Mouse (Mus musculus): ENCODE measurements at regions not wholly inside any gene's neighbourhood (a gene's known extent, or its start where the extent isn't known, plus 50 kb on each side); places are given as distances from the start of the nearest gene placed in this dataset.

- in situ Hi-C loops (cut with MboI; ENCODE audit: low sequenced_read_pairs) = no loop called here
These were observed 1084.6 kb downstream of the Car8 start for GRCm38 (mm10) chr4:7154256-7154655.

DNA sequence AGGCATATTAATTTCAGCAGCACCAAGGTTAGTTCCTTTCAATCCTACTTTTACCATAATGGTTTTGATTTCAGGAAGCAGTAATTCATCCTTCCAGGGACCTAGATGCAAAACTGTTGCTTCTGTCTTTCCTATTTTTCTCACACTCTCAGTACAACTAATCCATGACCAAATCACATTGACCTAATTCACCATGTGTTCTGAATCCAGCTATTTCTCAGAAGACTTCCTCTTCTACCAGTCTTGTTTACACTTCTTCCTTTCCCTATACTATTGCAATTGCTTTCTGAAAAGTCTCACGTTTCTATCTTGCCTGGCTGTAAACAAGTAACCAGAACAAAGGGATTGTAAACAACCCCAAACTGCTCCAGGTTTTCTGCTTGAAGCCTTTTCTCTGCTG, 1085.0 kb downstream of the Car8 start:
- in situ Hi-C loops (cut with MboI; ENCODE audit: low sequenced_read_pairs) = no loop called here

DNA sequence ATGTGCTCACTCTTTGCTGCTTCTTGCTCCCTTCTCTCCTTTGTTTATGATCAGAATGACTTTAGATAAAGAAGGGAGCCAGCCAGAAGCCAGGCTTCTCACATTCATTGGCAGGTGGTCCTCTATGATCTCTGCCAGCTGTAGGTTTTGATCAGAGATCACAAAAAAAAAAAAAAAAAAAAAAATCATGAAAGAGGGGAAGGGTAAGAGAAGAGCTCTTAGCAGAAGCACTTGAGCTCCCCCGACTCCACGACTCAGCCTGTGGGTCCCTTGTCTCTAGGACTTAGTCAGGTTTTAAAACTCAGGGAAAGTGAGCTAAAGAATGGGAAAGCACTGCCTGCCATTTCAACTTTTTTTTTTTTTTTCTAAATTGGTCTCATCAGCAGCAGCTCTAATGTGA, 1093.1 kb downstream of the Car8 start:
- in situ Hi-C loops (cut with MboI; ENCODE audit: low sequenced_read_pairs) = no loop called here

DNA sequence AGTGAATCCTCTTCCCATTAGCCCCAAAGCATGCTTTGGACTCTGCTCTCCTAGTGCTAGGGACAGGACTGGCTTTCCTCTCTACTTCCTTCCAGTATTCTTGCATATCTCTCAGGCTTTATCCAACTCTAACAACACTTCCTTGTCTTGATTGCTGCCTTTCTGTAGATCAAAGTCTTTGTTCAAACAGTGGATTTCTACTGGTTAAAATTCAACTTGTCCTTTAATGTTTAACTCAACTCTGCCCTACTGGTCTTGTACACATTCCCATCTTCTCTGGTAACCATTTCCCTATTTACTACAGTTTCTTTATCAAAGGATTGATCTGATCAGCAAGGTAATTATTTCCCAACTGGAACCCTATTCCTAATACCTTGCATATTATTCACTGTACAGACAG, 1094.6 kb downstream of the Car8 start:
- in situ Hi-C loops (cut with MboI; ENCODE audit: low sequenced_read_pairs) = no loop called here

GRCm38 (mm10) chr4:7143676-7144075, 1095.2 kb downstream of the Car8 start:
- in situ Hi-C loops (cut with MboI; ENCODE audit: low sequenced_read_pairs) = no loop called here

DNA sequence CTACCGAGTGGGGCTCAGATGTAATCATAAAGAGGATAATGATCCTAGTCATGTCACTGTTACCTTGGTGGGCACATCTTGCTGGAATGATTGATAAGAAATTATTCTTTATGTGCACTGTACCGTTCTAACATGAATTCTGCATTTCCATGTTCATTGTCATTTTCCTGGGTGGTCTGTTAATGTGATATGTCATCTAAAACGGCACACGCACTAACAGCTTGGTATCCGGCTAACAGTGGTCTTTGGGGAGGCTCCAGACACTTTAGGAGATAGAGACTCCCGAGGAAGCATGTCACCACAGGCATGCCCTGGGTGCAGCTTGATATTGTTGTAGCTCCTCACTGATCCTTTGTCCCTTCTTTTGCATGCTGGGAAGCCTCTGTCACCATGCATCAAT, 1096.1 kb downstream of the Car8 start:
- in situ Hi-C loops (cut with MboI; ENCODE audit: low sequenced_read_pairs) = no loop called here

DNA sequence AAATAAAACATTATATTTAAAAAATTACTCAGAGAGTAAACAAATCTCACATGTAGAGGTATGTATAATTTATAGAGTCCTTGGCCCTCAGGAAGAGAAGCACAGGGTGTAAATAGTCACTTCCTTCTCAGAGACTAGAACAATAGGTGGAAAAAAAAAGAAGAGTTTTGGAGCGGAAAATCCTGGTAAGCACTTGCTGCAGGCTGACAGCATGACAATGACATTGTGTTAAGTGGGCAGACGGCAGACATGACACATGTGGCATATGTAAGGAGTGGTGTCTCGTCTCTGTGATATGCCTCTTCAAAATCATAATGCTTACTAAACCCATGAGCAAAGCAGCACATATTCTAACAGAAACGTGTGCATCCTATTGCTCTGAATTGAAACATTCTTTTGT, 1126.7 kb downstream of the Car8 start:
- in situ Hi-C loops (cut with MboI; ENCODE audit: low sequenced_read_pairs) = no loop called here

- in situ Hi-C loops (cut with MboI; ENCODE audit: low sequenced_read_pairs) = no loop called here
These were observed 1145.9 kb downstream of the Car8 start for GRCm38 (mm10) chr4:7092957-7093356.

GRCm38 (mm10) chr4:7091201-7091814, 1147.5 kb downstream of the Car8 start:
- in situ Hi-C loops (cut with MboI; ENCODE audit: low sequenced_read_pairs) = no loop called here
